Mouse (Mus musculus): ENCODE results near the gene Mef2b.

Gene Mef2b

GRCm38 (mm10) chr8:70134086-70134485 is 5.4 kb upstream of the Mef2b start:
- in situ Hi-C loops (cut with MboI, MseI): no loop called here

DNA sequence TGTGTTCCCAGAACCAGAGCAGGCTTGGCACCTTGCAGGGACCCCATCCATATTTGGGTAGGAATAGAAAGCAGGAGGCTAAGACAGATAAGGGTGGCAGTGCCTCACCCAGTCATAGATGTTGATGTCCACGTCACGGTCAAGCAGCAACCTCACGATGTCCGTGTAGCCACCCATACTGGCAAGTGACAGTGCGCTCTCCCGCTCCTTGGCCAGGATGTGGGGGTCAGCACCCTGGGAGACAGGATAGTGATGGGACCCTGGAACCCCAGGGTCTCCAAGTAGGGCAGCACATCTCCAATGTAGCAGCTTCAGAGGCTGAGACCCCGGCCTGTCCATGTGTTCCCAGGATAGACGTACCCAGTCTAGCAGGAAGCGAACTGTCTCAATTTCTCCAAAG is 4.6 kb upstream of the Mef2b start:
- in situ Hi-C loops (cut with MboI, MseI): no loop called here

DNA sequence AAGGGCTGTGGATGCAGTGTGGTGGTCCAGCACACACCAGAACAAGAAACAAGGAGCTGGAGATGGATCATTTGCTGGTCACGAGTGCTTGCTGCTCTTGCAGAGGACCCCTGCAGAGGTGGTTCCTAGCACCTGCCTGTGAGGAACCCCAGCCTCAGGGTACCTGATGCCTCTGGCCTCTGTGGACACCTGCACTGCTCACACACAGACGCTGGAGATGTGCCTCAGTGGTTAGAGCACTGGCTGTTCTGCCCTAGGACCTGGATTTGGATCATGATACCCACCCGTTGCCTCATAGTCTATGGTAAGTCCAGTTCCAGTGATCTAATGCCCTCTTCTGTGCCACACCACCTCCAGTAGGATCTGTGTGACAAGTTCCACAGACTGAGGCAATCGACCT is 2.9 kb upstream of the Mef2b start:
- in situ Hi-C loops (cut with MboI, MseI): no loop called here

GRCm38 (mm10) chr8:70137890-70138289 is 1.6 kb upstream of the Mef2b start:
- in situ Hi-C loops (cut with MboI, MseI): no loop called here

- in situ Hi-C loops (cut with MboI, MseI): no loop called here
Measured at GRCm38 (mm10) chr8:70139981-70140380, 470 bp downstream of the Mef2b start.

GRCm38 (mm10) chr8:70147678-70148607 is 8.4 kb downstream of the Mef2b start:
- in situ Hi-C loops (cut with MboI, MseI): no loop called here

- in situ Hi-C loops (cut with MboI, MseI): no loop called here
Measured at GRCm38 (mm10) chr8:70150158-70150557, 10.6 kb downstream of the Mef2b start.

DNA sequence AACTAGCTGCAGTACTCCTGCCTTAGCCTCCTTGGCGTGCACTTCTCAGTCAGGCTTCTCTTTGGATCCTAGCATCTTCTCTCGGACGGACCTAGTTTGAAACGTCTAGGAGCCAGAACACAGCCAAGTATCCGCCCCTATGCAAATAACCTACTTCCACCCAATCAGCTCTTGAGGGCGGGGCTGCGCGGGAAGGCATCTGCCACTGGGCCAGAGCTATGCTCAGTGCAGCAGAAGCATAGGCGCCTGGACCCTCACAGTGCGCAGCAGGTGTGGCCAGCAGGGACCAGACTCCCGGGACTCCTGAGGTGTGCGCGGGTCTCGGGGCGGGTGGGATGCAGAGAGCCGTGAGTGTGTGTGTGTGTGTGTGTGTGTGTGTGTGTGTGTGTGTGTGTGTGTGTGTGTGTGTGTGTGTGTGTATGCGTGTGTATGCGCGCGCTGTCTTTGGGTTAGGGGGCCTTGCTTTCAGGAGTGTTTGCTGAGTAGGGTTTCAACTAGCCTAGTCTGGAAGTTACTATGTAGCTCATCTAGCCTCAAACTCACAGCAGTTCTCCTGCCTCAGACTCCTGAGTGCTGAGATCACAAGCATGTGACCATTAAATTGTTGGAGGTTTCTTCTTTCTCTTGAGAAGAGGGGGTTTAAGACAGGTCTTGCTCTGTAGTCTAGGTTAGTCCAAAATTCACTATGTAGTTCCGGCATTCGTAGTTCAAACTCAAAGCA is 13.2 kb downstream of the Mef2b start:
- in situ Hi-C loops (cut with MboI, MseI): no loop called here

DNA sequence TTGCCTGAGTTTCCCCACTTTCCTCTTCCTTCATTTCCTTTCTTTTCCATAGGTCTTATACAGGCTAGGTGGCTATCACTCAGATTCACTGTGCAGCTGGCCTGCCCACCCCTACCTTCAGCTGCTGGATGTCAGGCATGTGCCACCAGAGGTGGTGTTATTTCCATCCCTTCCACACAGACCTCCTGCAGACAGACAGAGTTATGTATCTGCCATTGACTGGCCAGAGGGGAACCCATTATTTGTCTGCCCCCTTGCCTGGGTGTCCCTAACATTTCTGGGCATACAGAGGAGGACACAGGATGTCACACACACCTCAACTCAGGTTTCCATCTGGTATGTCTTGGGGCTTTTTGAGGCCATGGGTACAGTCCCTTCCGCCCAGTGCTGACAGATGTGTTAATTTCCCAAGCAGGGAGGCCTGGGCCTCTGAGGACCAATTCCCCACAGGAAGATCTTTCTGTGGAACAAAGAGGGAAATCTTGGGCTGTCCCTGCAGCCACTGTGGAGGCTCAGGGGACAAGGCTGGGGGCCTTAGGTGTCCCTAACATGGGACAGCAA is 17.8 kb downstream of the Mef2b start:
- in situ Hi-C loops (cut with MboI, MseI): no loop called here

DNA sequence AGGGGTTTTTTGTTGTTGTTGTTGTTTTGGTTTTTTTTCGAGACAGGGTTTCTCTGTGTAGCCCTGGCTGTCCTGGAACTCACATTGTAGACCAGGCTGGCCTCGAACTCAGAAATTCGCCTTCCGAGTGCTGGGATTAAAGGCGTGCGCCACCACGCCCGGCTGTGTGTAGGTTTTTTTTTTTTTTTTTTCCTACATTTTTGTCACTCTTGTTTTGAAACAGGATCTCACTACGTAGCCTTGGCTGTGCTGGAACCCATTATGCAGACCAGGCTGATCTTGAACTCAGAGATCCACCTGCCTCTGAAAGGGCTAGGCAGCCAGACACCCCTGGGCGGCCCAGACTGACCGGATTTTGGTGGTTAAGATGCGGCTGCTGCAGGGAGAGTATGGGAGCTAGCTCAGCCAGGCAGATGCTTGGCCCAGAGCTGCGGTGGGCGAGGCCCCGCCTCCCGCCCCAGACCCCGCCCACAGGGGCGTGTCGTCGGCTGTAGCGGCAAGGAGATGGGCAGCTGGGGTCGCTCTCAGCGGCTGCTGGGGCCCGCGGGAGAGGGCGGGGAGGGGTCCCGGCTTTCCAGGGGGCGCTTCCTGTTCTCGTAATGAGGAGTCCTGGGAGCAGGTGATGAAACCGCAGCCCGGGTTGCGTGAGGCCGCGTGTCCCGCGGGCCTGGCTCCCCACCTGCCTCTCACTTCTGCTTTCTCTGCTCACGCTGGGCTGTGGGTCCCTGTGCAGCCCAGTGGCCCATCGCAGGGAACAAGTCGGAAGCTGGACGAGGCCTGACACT is 18.8 kb downstream of the Mef2b start:
- in situ Hi-C loops (cut with MboI, MseI): no loop called here

DNA sequence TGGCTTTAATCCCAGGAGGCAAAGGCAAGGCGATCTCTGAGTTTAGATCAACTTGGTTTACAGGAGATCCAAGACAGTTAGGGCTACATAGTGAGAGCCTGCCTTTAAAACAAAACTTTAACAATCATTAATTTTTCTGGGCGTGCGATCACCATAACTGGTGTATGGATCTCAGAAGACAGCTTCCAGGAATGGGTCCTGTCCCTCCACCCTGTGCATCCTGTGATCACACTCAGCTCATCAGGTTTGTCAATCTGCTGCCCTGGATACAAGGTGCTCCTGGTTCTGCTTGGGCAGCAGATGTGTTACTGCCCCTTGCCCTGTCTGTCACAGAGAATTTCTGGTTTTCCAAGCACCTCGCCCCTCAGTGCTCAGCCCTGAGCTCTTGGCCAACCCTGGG is 19.7 kb downstream of the Mef2b start:
- in situ Hi-C loops (cut with MboI, MseI): no loop called here

DNA sequence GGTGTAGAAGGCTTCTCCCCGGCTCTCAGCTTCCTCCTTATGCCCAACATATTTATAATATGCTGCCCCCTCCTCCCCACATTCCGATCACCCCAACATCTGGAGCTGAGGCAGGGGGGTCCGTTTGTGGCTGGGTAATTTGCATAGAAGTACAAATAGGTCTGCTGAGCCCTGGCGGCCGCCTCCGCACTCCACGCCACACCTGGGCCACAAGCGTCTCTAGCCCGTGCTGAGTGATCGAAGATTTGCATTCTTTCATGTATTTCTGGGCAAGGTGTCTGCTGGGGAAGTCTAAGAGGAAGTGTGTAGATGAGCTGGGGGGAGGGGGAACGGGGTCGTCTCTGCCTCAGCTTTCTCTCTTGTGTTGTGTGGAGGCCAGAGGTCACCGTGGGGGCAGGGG is 20.5 kb downstream of the Mef2b start:
- in situ Hi-C loops (cut with MboI, MseI): loop anchor here (10.0 kb wide), 1 partner anchor 235 kb away; no protein-coding TSS in a partner anchor

DNA sequence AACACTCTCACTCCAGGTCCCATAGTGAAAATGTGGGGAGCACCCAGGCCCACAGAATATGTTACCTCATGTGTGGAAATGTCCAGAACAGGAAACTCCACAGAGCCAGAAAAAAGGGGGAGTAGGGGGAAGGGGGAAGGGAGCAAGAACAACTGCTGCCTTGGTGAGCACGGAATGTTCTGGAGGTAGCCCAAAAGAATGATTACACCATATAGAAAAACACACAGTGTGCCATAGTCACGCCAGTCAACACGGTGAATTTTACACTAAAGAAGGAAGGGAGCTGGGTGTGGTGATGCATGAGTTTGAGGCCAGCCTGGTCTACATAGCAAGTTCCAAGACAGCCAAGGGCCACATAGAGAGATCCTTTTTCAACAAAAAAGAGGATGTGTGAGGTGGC is 23.8 kb downstream of the Mef2b start:
- in situ Hi-C loops (cut with MboI, MseI): loop anchor here (10.0 kb wide), 1 partner anchor 239 kb away; no protein-coding TSS in a partner anchor

- in situ Hi-C loops (cut with MboI, MseI): loop anchor here (10.0 kb wide), 1 partner anchor 242 kb away; no protein-coding TSS in a partner anchor
Measured at GRCm38 (mm10) chr8:70166504-70167110, 27.1 kb downstream of the Mef2b start.

- in situ Hi-C loops (cut with MboI, MseI): no loop called here
Measured at GRCm38 (mm10) chr8:70170116-70170515, 30.6 kb downstream of the Mef2b start.

GRCm38 (mm10) chr8:70170748-70171147 is 31.2 kb downstream of the Mef2b start:
- in situ Hi-C loops (cut with MboI, MseI): no loop called here

GRCm38 (mm10) chr8:70171240-70171639 is 31.7 kb downstream of the Mef2b start:
- in situ Hi-C loops (cut with MboI, MseI): no loop called here

GRCm38 (mm10) chr8:70172043-70172681 is 32.7 kb downstream of the Mef2b start, which contains the start of gene Tmem161a:
TSS of gene Tmem161a (plus strand) at chr8:70172356.
- in situ Hi-C loops (cut with MboI, MseI): no loop called here

GRCm38 (mm10) chr8:70173320-70173719 is 33.8 kb downstream of the Mef2b start:
- in situ Hi-C loops (cut with MboI, MseI): no loop called here

DNA sequence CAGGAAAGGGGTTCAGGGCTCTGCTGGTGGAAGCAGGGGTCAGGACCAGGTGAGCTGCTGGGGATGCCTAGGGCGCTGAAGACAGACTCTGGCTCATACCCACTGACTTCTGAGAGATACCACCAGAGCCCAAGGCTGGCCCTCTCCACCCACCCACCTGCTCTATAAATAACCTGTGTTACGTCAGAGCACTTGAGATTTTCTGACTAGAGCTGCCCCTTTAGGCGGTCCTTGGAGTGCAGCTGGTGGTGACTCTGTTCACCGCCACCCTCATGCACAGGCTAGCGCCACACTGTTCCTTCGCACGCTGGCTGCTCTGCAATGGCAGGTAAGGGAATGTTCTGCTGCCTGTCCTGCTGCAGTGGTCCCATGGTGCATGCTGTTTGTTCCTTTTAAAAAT is 34.6 kb downstream of the Mef2b start:
- in situ Hi-C loops (cut with MboI, MseI): no loop called here

DNA sequence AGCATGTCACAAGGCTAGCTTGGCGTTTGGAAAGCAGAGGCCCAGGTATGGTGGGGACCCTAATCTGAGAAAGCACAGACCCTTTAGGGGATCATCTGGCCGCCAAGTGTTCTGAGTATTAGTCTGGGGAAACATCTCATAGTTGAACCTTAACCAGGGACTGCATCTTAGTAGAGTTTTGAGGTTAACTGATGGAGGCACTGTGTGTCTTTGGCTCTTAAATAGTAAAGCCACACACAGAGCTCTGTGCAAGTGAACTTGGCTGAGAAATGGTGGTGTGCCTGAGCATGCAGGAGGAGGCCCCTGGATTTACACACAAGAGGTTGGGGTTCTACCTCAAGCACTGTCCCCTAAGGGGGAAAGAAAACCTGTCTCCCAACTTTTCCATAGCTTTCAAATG is 38.7 kb downstream of the Mef2b start:
- in situ Hi-C loops (cut with MboI, MseI): no loop called here

All from regulatory T cell (primary cell).